Mouse (Mus musculus) midbrain, embryonic 13.5 days (tissue): ENCODE data around the gene Shmt1. TPM values are rescaled to one million over a fixed set of nuclear protein-coding genes. Genes with fewer than 3 reads are reported as not detected.

Source experiments
- ATAC-seq: fragments of 200-750 bp; cut with Nextera tagmentation; 2 replicates; pipeline ENCODE4 v1.8.0; 2017; ENCODE audit warnings: mild to moderate bottlenecking, moderate TSS enrichment, moderate library complexity
- H3K27ac ChIP-seq: fragments of 300-500 bp; sonication (generic); 2 replicates; pipeline ENCODE4 v1.5.1; 2015; ENCODE audit warnings: inconsistent platforms, mild to moderate bottlenecking, moderate library complexity
- H3K27me3 ChIP-seq: fragments of 300-500 bp; sonication (generic); 2 replicates; pipeline ENCODE4 v1.6.1; 2015; ENCODE audit warnings: mild to moderate bottlenecking, inconsistent platforms
- H3K36me3 ChIP-seq: fragments of 300-500 bp; sonication (generic); 2 replicates; pipeline ENCODE4 v1.6.1; 2015; ENCODE audit warnings: mild to moderate bottlenecking, inconsistent platforms
- H3K4me1 ChIP-seq: fragments of 300-500 bp; sonication (generic); replicated peaks from 2 replicates; pipeline ENCODE4 v1.6.1; 2015; ENCODE audit warnings: inconsistent platforms
- H3K4me2 ChIP-seq: fragments of 300-500 bp; sonication (generic); replicated peaks from 2 replicates; pipeline ENCODE4 v1.6.1; 2015; ENCODE audit warnings: moderate library complexity, mild to moderate bottlenecking, inconsistent platforms
- H3K4me3 ChIP-seq: fragments of 300-500 bp; sonication (generic); replicated peaks from 2 replicates; pipeline ENCODE4 v1.5.1; 2015; ENCODE audit warnings: mild to moderate bottlenecking, inconsistent platforms
- H3K9ac ChIP-seq: fragments of 300-500 bp; sonication (generic); replicated peaks from 2 replicates; pipeline ENCODE4 v1.6.1; 2015; ENCODE audit warnings: mild to moderate bottlenecking, inconsistent platforms
- H3K9me3 ChIP-seq: fragments of 300-500 bp; sonication (generic); 2 replicates; pipeline ENCODE4 v1.6.1; 2016; ENCODE audit warnings: mild to moderate bottlenecking, inconsistent platforms
- WGBS: fragments of 180-500 bp; shearing (Covaris S2); methylation state at CpG from one replicate; pipeline ENCODE4 v1.1.7; 2015; 5-methylcytosine and 5-hydroxymethylcytosine counted together
- polyA plus RNA-seq: library from polyadenylated mRNA; unstranded; fragments of >200 nt; fragmentation: Nextera tagmentation; extraction: Ambion mirVana; gene quantifications from 2 replicates; pipeline ENCODE4 v1.2.1, GENCODE M21; 2015

The Shmt1 gene
- polyA plus RNA-seq, 1 experiment from 2014 or later, result 16.2 TPM

DNA sequence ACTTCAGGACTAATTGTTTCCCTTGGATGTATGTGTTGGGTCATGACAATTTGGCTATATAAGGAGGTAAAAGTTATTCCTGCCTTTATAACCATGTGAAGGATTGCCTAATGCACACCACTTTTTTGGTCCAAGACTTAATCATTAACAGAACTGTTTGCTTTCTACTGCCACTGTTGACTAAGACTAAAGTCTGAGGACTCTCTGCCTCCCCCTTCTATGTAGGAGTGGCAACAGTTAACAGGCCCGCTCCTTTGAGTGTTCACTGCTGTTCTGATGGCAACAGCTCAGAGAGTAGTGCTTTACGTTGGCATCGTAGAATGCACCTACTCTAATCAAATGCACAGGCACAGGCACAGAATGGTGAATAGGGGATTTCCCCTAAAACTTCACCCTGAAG is 13.7 kb upstream of the Shmt1 start:
- no peaks in the 10 kb centered on the region for H3K27me3 ChIP-seq
- H3K4me1 ChIP-seq, result no peaks in the 10 kb centered on the region
- no peaks in the 10 kb centered on the region for H3K9me3 ChIP-seq
- no peak overlapping the region for H3K4me2 ChIP-seq
- no peak overlapping the region for H3K27ac ChIP-seq
- 92% methylated on average over 3 of the region's 3 CpGs for WGBS
- no peak overlapping the region for H3K9ac ChIP-seq
- no peak for ATAC-seq
- H3K36me3 ChIP-seq, result no peaks in the 10 kb centered on the region
- no peak overlapping the region for H3K4me3 ChIP-seq

DNA sequence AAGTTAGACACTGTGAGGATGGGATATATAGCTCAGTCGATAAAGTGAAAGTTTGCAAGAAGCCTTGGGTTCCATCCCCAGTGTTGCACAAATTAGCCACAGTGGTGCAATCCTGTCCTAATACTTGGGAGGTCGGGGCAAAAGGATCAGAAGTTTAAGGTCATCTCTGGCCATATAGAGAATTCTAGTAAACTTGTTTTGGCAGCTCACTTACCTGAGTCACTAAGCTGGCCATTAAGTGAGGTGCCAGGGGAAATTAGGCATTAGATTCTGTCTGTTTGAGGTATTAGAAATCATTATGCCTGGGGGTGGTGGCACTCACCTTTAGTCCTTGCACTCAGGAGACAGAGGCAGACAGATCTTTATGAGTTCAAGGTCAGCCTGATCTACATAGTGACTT is 12.3 kb upstream of the Shmt1 start:
- H3K4me3 ChIP-seq, result no peak overlapping the region
- WGBS, result 72% methylated on average over 2 of the region's 2 CpGs
- no peaks in the 10 kb centered on the region for H3K27me3 ChIP-seq
- no peak overlapping the region for H3K27ac ChIP-seq
- ATAC-seq, result no peak
- H3K9me3 ChIP-seq, result no peaks in the 10 kb centered on the region
- H3K9ac ChIP-seq, result no peak overlapping the region
- no peaks in the 10 kb centered on the region for H3K4me1 ChIP-seq
- no peak overlapping the region for H3K4me2 ChIP-seq
- no peaks in the 10 kb centered on the region for H3K36me3 ChIP-seq

DNA sequence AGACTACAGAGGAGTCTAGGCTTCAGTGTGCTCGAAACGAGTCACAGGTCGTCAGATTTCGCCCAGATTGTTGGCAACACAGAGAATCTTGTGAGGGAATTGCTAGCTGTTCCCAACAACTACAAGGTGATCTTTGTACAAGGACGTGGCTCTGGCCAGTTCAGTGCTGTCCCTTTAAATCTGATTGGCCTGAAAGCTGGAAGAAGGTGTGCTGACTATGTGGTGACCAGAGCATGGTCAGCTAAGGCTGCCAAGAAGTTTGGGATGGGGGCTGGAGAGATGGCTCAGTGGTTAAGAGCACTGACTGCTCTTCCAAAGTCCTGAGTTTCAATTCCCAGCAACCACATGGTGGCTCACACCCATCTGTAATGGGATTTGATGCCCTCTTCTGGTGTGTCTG is 4.9 kb upstream of the Shmt1 start:
- Histone ChIP-seq H3K9ac (no peak overlapping the region), H3K4me2 (no peak overlapping the region), H3K27me3 (no peaks in the 10 kb centered on the region), H3K9me3 (no peaks in the 10 kb centered on the region), H3K4me1 (0 out of 2 replicates have a peak, but pooled peaks cover under 1% of the 10 kb centered on the region), H3K36me3 (no peaks in the 10 kb centered on the region), H3K4me3 (no peak overlapping the region), H3K27ac (no peak overlapping the region)
- 75% methylated on average over 5 of the region's 5 CpGs for WGBS
- no peak for ATAC-seq

DNA sequence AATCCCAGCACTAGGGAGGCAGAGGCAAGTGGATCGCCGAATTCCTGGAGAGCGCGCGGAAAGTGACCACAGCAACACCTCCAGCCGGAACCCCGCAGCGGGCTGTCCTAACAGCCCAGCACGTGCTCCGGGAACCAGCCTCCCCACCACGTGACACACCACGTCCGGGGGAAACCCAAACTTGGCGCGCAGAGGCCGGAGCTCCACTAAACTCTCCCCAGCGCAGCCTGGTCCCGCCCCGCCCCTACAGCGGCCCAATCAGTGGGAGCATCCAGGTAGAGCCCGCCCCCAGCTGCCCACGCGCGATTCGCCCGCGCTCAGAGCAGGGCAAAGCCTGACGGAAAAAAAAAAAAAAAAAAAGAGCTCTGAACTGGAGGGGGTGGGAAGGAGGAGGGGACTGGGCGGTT is 461 bp downstream of the Shmt1 start:
- ATAC-seq, result peak; percentile 99
- under 1% methylated on average over 29 of the region's 29 CpGs for WGBS
- Histone ChIP-seq H3K4me2 (peak overlapping the region; percentile 75), H3K27ac (no peak overlapping the region), H3K27me3 (no peaks in the 10 kb centered on the region), H3K36me3 (no peaks in the 10 kb centered on the region), H3K9ac (peak overlapping the region; percentile 47; the same call in 1 of the 2 replicates), H3K9me3 (no peaks in the 10 kb centered on the region), H3K4me1 (peaks cover 28% of the 10 kb centered on the region), H3K4me3 (peak overlapping the region; percentile 43)

DNA sequence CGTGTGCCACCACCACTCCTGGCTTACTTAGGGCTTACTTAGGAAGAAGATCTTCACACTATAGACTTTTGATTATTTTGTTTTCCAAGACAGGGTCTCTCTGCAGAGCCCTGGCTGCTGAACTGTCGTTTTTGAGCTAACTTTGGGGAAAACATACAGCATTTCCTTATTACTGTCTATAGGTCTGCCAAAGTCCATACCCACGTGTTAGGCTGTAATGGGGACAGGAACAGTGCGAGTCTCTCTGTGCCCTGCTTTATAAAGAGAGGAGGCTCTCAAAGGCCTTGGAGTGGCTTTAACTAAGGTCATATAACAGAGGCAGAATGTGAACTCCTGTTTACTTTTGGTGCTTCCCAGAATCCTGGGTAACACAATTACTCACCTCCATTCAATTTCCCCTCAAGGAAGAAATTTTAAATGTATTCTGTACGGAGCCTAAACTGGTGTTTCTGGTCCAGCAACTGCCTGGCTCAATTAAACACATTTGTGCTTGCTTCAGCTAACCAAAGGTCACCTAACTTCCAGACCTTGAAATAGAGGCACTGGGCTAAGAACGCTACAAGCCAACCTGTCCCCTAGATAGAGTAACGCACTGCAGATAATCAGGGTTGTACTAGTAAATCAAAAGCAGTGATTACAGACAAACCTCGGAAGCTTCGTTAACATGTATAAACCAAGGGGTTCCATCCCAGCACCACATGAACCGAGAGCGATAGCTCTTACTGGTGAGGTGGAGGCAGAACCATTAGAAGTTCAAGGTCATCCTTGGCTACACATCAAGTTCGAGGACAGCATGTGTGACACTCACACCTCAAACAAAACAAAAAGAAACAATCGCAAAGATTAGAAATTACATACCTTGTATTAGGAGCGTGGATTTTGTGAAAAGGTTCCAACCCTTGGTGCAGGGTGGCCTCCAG is 1.2 kb downstream of the Shmt1 start:
- H3K4me2 ChIP-seq, result peak overlapping the region; percentile 75
- ATAC-seq, result no peak
- H3K4me3 ChIP-seq, result peak overlapping the region; percentile 43
- no peak overlapping the region for H3K27ac ChIP-seq
- H3K36me3 ChIP-seq, result no peaks in the 10 kb centered on the region
- H3K9me3 ChIP-seq, result no peaks in the 10 kb centered on the region
- 17% methylated on average over 14 of the region's 14 CpGs for WGBS
- no peaks in the 10 kb centered on the region for H3K27me3 ChIP-seq
- peak overlapping the region; percentile 47; the same call in 1 of the 2 replicates for H3K9ac ChIP-seq
- H3K4me1 ChIP-seq, result peaks cover 28% of the 10 kb centered on the region

DNA sequence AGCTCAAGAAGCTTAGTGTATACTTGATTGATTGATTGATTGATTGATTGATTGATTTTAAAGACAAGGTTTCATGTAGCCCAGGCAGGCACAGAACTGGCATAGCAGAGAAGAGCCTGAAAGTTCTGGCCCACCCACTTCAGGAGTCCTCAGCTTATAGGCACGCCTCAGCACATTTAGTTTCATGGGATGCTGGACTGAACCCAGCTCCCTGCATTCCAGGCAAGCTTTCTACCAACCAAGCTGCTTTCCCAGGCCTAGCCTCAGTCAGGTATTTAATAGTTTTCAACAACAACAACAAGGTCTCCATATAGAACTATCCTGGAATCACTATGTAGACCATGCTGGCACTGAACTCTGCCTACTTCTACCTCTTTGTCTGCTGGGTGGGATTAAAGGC is 2.0 kb downstream of the Shmt1 start:
- Histone ChIP-seq H3K4me1 (peaks cover 28% of the 10 kb centered on the region), H3K9me3 (no peaks in the 10 kb centered on the region), H3K27ac (no peak overlapping the region), H3K4me3 (0 out of 2 replicates have a peak overlapping the region, but pooled peaks have one; percentile 43), H3K36me3 (no peaks in the 10 kb centered on the region), H3K27me3 (no peaks in the 10 kb centered on the region), H3K4me2 (peak overlapping the region; percentile 75), H3K9ac (no peak overlapping the region)
- 73% methylated on average over 1 of the region's 1 CpGs for WGBS
- ATAC-seq, result no peak

DNA sequence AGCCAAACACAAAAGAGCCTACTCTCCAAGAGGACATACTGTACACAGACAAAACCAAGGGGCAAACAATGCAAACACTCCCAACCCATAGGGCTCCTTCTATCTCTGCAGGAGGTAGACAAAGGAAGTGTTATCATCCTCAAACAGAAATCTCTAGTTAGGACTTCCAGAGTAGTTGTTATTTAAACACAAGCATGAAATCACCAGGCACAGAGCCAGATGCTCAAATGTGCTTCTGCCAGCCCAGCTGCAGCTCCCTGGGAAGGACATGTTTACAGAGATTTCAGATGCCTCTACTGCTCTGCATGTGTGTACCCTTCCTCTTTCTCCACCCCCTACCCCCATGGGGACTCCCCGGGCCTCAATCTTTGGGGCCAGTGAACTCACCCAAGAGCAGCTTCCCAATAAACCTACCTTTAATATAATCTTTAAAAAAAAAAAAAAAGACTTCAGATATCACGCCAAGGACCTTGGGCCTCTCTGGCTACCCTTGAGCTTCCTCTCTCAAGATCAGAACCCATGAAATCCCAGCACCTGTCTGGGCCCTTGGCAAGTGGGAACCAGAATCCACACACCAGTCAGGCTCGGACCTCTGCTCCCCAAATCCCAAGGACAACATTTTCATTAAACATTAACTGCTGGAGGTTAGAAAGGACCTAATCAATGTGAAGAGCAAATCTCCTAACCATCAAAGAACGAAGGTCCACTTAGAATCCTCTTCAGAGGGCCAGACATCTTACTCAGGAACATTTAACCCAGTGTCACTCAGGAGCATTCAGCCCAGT is 3.0 kb downstream of the Shmt1 start:
- H3K9me3 ChIP-seq, result no peaks in the 10 kb centered on the region
- 81% methylated on average over 4 of the region's 4 CpGs for WGBS
- no peak for ATAC-seq
- H3K4me3 ChIP-seq, result no peak overlapping the region
- H3K36me3 ChIP-seq, result no peaks in the 10 kb centered on the region
- no peaks in the 10 kb centered on the region for H3K27me3 ChIP-seq
- H3K9ac ChIP-seq, result no peak overlapping the region
- H3K27ac ChIP-seq, result no peak overlapping the region
- peaks cover 28% of the 10 kb centered on the region for H3K4me1 ChIP-seq
- no peak overlapping the region for H3K4me2 ChIP-seq

DNA sequence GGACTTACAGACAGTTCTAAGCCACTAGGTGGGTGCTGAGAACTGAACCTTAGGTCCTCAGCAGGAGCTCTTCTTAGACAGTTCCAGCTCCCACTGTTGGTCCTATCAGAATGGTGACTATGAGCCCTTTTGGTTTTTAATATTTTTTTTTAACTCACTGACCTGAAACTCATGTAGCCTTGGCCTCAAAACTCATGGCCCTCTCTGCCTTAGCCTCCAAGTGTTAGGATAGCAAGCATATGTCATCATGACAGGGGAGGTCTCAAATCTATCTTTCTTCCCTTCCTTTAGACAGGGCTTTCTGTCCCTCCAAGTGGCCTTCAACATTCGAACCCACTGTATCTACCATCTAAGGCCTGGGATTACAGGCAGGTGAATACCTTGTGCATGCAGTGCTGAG is 10.6 kb downstream of the Shmt1 start:
- Histone ChIP-seq H3K36me3 (peaks cover 12% of the 10 kb centered on the region; the same call in 1 of the 2 replicates), H3K4me2 (no peak overlapping the region), H3K27me3 (no peaks in the 10 kb centered on the region), H3K4me1 (no peaks in the 10 kb centered on the region), H3K9me3 (no peaks in the 10 kb centered on the region), H3K9ac (no peak overlapping the region), H3K4me3 (no peak overlapping the region), H3K27ac (no peak overlapping the region)
- no peak for ATAC-seq
- WGBS, result 95% methylated on average over 1 of the region's 1 CpGs

DNA sequence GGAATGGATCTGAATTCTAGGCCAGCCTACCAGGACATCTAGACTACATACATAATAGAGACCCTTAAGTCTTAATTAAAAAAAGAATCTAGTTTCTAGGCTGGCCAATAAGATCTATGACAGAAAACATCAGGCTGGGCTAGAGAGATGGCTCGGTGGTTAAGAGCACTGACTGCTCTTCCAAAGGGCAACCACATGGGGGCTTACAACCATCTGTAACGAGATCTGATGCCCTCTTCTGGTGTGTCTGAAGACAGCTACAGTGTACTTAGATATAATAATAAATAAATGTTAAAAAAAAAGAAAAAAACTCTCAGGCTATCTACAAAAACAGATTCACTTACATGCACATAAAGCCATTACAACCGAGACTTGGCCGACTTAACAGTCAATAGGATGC is 11.5 kb downstream of the Shmt1 start:
- no peak overlapping the region for H3K9ac ChIP-seq
- no peak overlapping the region for H3K4me2 ChIP-seq
- 88% methylated on average over 4 of the region's 4 CpGs for WGBS
- no peaks in the 10 kb centered on the region for H3K4me1 ChIP-seq
- H3K4me3 ChIP-seq, result no peak overlapping the region
- no peaks in the 10 kb centered on the region for H3K9me3 ChIP-seq
- H3K27ac ChIP-seq, result no peak overlapping the region
- no peak for ATAC-seq
- H3K36me3 ChIP-seq, result peaks cover 13% of the 10 kb centered on the region; the same call in 1 of the 2 replicates
- no peaks in the 10 kb centered on the region for H3K27me3 ChIP-seq

DNA sequence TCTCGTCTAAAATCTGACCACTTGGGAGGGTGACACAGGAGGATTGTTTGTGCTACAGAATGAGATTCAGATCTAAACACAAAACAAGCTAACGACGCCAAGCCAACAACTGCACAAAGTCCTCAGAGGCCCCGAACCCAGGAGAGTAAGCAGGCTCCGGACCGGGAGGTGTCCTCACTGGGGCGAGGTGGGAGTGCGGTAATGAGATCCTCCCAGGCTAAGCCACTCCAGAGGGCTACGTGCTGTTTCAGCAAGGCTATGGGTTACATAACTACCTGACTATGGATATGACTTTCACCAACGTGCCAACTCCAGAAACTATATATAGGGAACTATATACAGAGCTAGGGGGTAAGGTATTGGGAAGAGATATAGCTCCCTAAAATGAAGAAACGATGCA is 15.2 kb downstream of the Shmt1 start:
- H3K4me1 ChIP-seq, result no peaks in the 10 kb centered on the region
- no peak overlapping the region for H3K4me2 ChIP-seq
- ATAC-seq, result no peak
- H3K9me3 ChIP-seq, result no peaks in the 10 kb centered on the region
- no peak overlapping the region for H3K9ac ChIP-seq
- no peak overlapping the region for H3K27ac ChIP-seq
- H3K36me3 ChIP-seq, result peaks cover 23% of the 10 kb centered on the region
- 94% methylated on average over 11 of the region's 11 CpGs for WGBS
- no peaks in the 10 kb centered on the region for H3K27me3 ChIP-seq
- no peak overlapping the region for H3K4me3 ChIP-seq

DNA sequence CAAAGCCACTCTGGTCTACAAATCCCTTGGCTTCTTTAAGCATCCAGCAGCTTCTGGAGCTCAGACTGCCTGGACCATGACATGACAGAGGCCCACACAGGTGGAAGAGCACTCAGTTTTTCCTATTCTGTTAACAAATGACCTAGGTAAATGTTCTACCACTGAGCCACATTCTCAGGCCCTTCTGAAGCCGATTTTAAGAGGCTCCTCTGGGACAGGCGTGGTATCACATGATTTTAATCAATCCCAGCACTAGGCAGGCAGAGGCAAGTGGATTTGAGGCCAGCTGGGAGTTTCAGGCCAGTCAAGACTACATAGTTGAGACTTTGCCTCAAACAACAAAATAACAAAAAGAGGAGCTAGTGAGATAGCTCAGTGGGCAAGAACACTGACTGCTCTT is 21.0 kb downstream of the Shmt1 start:
- H3K9ac ChIP-seq, result no peak overlapping the region
- H3K4me1 ChIP-seq, result peaks cover 5% of the 10 kb centered on the region; the same call in 1 of the 2 replicates
- H3K27ac ChIP-seq, result no peak overlapping the region
- H3K4me2 ChIP-seq, result no peak overlapping the region
- ATAC-seq, result no peak
- peaks cover 62% of the 10 kb centered on the region for H3K36me3 ChIP-seq
- WGBS, result 90% methylated on average over 2 of the region's 2 CpGs
- H3K9me3 ChIP-seq, result no peaks in the 10 kb centered on the region
- H3K4me3 ChIP-seq, result no peak overlapping the region
- no peaks in the 10 kb centered on the region for H3K27me3 ChIP-seq

DNA sequence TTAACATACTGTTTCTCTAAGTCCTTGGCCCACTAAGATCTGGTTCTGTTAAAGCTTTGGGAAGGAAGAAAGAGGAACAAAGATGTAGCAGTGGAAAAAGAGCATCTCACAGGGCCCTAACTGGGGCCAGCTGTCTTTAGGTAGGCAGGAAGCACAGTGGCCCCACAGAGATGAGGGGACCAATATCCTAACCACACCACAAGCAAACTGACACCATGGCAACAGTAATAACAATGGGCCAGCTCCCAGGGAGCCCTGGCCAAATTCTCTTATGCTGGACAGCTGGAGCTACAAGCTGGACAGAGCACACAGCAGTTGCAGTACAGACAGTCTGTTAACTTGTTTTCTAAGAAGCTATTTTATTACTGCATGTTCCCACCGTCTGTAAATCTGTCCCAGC is 23.9 kb downstream of the Shmt1 start:
- 48% methylated on average over 1 of the region's 1 CpGs for WGBS
- no peak for ATAC-seq

More for the DNA sequence above, 23.9 kb downstream of the Shmt1 start:
- H3K4me3 ChIP-seq, result no peak overlapping the region
- H3K9ac ChIP-seq, result no peak overlapping the region
- H3K27me3 ChIP-seq, result no peaks in the 10 kb centered on the region
- peaks cover 73% of the 10 kb centered on the region for H3K36me3 ChIP-seq
- H3K4me2 ChIP-seq, result no peak overlapping the region
- H3K27ac ChIP-seq, result no peak overlapping the region
- H3K9me3 ChIP-seq, result no peaks in the 10 kb centered on the region
- peaks cover 9% of the 10 kb centered on the region for H3K4me1 ChIP-seq
